Mouse (Mus musculus) thymus, postnatal 36 days (tissue): ENCODE data around the gene Arhgap28.

Source experiments
- DNase-seq, 2 experiments: peaks; one replicate each; pipeline ENCODE4 v3.0.0; 2022; ENCODE audit warnings: mixed read lengths in 2 of 2

The Arhgap28 gene

GRCm38 (mm10) chr17:67989716-67990115, 14.2 kb downstream of the Arhgap28 start:
- DNase-seq = no peak

- no peak for DNase-seq
These were observed 14.8 kb downstream of the Arhgap28 start for GRCm38 (mm10) chr17:67988920-67989621.

- no peak for DNase-seq
These were observed 18.4 kb downstream of the Arhgap28 start for GRCm38 (mm10) chr17:67985532-67985931.

- no peak for DNase-seq
These were observed 23.3 kb downstream of the Arhgap28 start for GRCm38 (mm10) chr17:67980573-67980972.

- no peak for DNase-seq
These were observed 24.7 kb downstream of the Arhgap28 start for GRCm38 (mm10) chr17:67979248-67979647.

- no peak for DNase-seq
These were observed 25.1 kb downstream of the Arhgap28 start for GRCm38 (mm10) chr17:67978786-67979185.

GRCm38 (mm10) chr17:67976465-67976864, 27.5 kb downstream of the Arhgap28 start:
- no peak for DNase-seq

- no peak for DNase-seq
These were observed 27.9 kb downstream of the Arhgap28 start for GRCm38 (mm10) chr17:67976027-67976426.

GRCm38 (mm10) chr17:67974679-67975078, 29.2 kb downstream of the Arhgap28 start:
- DNase-seq = no peak

GRCm38 (mm10) chr17:67966853-67967540, 36.9 kb downstream of the Arhgap28 start:
- DNase-seq = no peak

- no peak for DNase-seq
These were observed 41.1 kb downstream of the Arhgap28 start for GRCm38 (mm10) chr17:67962858-67963257.

GRCm38 (mm10) chr17:67962020-67962419, 41.9 kb downstream of the Arhgap28 start:
- no peak for DNase-seq

GRCm38 (mm10) chr17:67958909-67959308, 45.0 kb downstream of the Arhgap28 start:
- DNase-seq = no peak

- no peak for DNase-seq
These were observed 46.3 kb downstream of the Arhgap28 start for GRCm38 (mm10) chr17:67957603-67958002.

- no peak for DNase-seq
These were observed 47.8 kb downstream of the Arhgap28 start for GRCm38 (mm10) chr17:67955876-67956690.

GRCm38 (mm10) chr17:67954961-67955360, 49.0 kb downstream of the Arhgap28 start:
- no peak for DNase-seq

GRCm38 (mm10) chr17:67950523-67951213, 53.3 kb downstream of the Arhgap28 start:
- no peak for DNase-seq

GRCm38 (mm10) chr17:67948601-67949000, 55.3 kb downstream of the Arhgap28 start:
- no peak for DNase-seq

GRCm38 (mm10) chr17:67945453-67945852, 58.5 kb downstream of the Arhgap28 start:
- DNase-seq = no peak

GRCm38 (mm10) chr17:67944256-67944655, 59.7 kb downstream of the Arhgap28 start:
- DNase-seq = no peak

GRCm38 (mm10) chr17:67941026-67941425, 62.9 kb downstream of the Arhgap28 start:
- no peak for DNase-seq

GRCm38 (mm10) chr17:67937050-67937449, 66.9 kb downstream of the Arhgap28 start:
- no peak for DNase-seq

- DNase-seq = no peak
These were observed 68.4 kb downstream of the Arhgap28 start for GRCm38 (mm10) chr17:67935556-67935955.
